Mouse (Mus musculus) midbrain, embryonic 16.5 days (tissue): ENCODE data around the gene Pik3r6. TPM values are rescaled to one million over a fixed set of nuclear protein-coding genes. Genes with fewer than 3 reads are reported as not detected.

Experiments
- ATAC-seq: fragments of 200-750 bp; cut with Nextera tagmentation; 2 replicates; pipeline ENCODE4 v1.8.0; 2017; ENCODE audit warnings: moderate TSS enrichment
- H3K27ac ChIP-seq: fragments of 300-500 bp; sonication (generic); 2 replicates; pipeline ENCODE4 v1.5.1; 2014; ENCODE audit warnings: mild to moderate bottlenecking, low read length, mixed read lengths
- H3K27me3 ChIP-seq: fragments of 300-500 bp; sonication (generic); 2 replicates; pipeline ENCODE4 v1.6.1; 2014; ENCODE audit warnings: low read depth, low read length, mixed read lengths; ENCODE audit not compliant: control insufficient read depth, insufficient read depth
- H3K36me3 ChIP-seq: fragments of 300-500 bp; sonication (generic); 2 replicates; pipeline ENCODE4 v1.6.1; 2014; ENCODE audit warnings: mild to moderate bottlenecking, low read length, moderate library complexity, mixed read lengths; ENCODE audit not compliant: control insufficient read depth, insufficient read depth
- H3K4me1 ChIP-seq: fragments of 300-500 bp; sonication (generic); 2 replicates; pipeline ENCODE4 v1.6.1; 2014; ENCODE audit warnings: mild to moderate bottlenecking, low read length, mixed read lengths; ENCODE audit not compliant: control insufficient read depth, insufficient read depth
- H3K4me2 ChIP-seq: fragments of 300-500 bp; sonication (generic); 2 replicates; pipeline ENCODE4 v1.6.1; 2014; ENCODE audit warnings: mild to moderate bottlenecking, low read length, mixed read lengths
- H3K4me3 ChIP-seq: fragments of 300-500 bp; sonication (generic); 2 replicates; pipeline ENCODE4 v1.5.1; 2014; ENCODE audit warnings: low read depth, mild to moderate bottlenecking, low read length, moderate library complexity, mixed read lengths
- H3K9ac ChIP-seq: fragments of 300-500 bp; sonication (generic); 2 replicates; pipeline ENCODE4 v1.6.1; 2014; ENCODE audit warnings: low read depth, low read length, mixed read lengths
- H3K9me3 ChIP-seq: fragments of 300-500 bp; sonication (generic); replicated peaks from 2 replicates; pipeline ENCODE4 v1.6.1; 2014; ENCODE audit warnings: mild to moderate bottlenecking, low read length, mixed read lengths; ENCODE audit not compliant: control insufficient read depth, poor library complexity, severe bottlenecking
- WGBS: fragments of 180-500 bp; shearing (Covaris S2); extraction: QIAGEN DNeasy Blood & Tissue Kit; methylation state at CpG from one replicate; pipeline ENCODE4 v1.1.7; 2014; 5-methylcytosine and 5-hydroxymethylcytosine counted together
- polyA plus RNA-seq: library from polyadenylated mRNA; unstranded; fragments of >200 nt; fragmentation: Nextera tagmentation; extraction: Ambion mirVana; gene quantifications from 2 replicates; pipeline ENCODE4 v1.2.1, GENCODE M21; 2015

Gene Pik3r6
- polyA plus RNA-seq, 1 experiment from 2014 or later: 2.5 TPM

DNA sequence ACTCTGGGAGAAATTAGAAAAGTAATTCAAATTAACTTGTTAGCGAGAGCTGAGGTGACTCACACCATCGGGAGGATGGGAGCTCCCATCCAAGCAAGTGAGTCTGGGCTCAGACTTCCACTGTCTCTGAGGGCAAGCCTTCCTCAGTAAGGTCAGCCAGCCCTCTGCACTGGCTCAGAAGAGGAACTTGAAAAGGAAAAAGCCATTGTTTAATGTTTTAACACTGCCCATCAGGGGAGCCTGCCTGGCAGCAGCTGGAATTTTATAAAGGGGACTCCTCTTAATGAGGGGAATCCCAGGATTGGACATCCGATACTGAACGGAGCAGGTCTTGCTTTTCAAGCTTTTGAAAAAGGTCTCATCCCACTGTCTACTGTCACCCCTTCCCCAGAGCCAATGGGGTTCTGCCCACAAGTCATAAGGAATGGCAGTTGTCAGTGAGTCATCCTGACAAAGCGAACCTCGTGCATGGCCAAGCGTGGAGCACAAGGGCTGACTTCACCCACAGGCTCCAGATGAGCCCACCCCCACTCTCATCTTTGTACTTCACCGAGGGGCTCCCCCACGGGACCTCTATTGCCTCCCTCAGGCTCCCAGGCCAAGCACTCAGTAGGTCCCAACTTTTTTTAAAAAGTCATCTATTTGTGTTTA is 34.7 kb upstream of the Pik3r6 start:
- ATAC-seq: no peak
- H3K4me1 ChIP-seq: no peaks in the 10 kb centered on the region
- 50% methylated on average over 9 of the region's 9 CpGs for WGBS

DNA sequence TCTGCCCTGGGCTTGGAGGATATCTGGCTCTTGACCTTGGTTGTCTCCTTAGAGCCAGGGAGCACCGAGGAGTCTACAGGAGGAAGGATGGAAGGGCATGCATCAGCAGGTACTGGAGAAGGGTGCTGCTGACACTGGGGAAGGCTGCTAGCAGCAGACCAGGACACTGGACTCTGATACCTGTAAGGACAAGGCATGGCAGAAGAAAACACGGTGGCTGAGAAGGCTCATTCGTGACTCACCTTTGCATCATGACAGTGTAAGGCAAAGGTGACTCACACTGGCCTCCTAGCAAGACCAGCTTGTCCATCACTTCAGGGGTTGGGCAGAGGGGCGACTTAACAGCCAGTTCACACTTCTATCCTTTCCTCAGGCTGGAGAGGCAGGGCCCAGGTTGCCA is 33.9 kb upstream of the Pik3r6 start:
- ATAC-seq: no peak
- no peak overlapping the region for H3K27ac ChIP-seq
- no peaks in the 10 kb centered on the region for H3K27me3 ChIP-seq
- H3K9ac ChIP-seq: no peak overlapping the region
- H3K9me3 ChIP-seq: no peaks in the 10 kb centered on the region
- no peaks in the 10 kb centered on the region for H3K4me1 ChIP-seq
- 91% methylated on average over 4 of the region's 4 CpGs for WGBS
- H3K36me3 ChIP-seq: no peaks in the 10 kb centered on the region
- H3K4me2 ChIP-seq: no peak overlapping the region
- no peak overlapping the region for H3K4me3 ChIP-seq

More for the DNA sequence above, 34.7 kb upstream of the Pik3r6 start:
- Histone ChIP-seq H3K9ac (no peak overlapping the region), H3K27ac (no peak overlapping the region), H3K4me2 (no peak overlapping the region), H3K9me3 (no peaks in the 10 kb centered on the region), H3K27me3 (no peaks in the 10 kb centered on the region), H3K36me3 (no peaks in the 10 kb centered on the region), H3K4me3 (no peak overlapping the region)

DNA sequence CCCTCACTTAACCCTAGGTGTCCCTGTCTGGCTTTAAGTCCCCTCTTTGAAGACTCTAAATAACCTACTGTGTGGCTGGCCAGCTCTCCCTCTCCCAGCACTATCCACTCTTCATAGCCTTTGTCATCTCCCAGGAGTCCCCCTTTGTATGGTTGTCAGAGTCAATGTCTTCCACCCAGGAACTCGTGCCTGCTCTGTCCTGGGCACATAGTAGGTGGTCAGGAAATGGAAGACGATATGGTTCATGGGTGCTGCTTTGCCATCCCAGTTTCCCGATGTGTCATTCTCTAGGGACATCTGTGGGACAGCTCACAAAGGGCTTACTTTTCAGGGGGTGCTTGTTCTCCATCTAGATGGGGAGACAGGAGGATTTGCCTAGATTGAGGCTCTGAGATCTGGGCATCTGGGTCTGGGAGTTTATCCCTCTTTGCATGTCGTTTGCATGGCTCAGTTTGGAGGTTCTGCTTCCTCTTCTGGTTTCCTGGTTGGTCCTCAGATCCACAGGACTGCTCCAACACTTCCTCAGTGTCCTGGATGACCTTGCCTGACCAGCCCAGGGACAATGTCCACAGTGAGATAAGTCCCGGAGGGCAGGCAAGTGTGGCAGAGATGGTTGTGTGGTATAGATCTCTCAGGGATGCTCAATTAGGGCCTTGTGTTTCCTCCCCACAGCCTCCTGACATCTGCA is 30.5 kb upstream of the Pik3r6 start:
- Histone ChIP-seq H3K9me3 (no peaks in the 10 kb centered on the region), H3K9ac (no peak overlapping the region), H3K27me3 (no peaks in the 10 kb centered on the region), H3K4me2 (no peak overlapping the region), H3K4me1 (no peaks in the 10 kb centered on the region), H3K27ac (no peak overlapping the region), H3K4me3 (no peak overlapping the region), H3K36me3 (no peaks in the 10 kb centered on the region)
- ATAC-seq: no peak
- WGBS: 83% methylated on average over 5 of the region's 5 CpGs

DNA sequence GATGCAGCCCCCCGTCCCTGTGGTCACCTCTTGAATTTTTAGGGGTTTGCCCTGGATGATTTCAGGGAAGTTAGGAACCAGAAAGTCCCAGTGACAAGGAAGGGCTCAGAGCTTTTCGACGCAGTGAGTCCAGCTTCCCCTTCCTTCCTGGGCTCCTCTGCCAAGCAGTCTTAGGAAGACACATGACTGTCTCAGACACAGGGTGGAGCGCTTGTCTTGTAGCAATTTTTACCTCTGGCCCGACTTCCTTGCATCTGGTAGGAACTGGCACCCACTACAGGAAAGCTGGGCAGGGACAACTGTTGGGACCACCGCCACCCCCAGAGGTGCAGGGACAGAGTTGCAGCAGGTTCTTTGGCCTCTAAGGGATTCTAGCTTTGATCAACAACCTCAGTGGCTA is 28.2 kb upstream of the Pik3r6 start:
- Histone ChIP-seq H3K27ac (no peak overlapping the region), H3K4me1 (no peaks in the 10 kb centered on the region), H3K9me3 (no peaks in the 10 kb centered on the region), H3K9ac (no peak overlapping the region), H3K36me3 (no peaks in the 10 kb centered on the region), H3K4me2 (no peak overlapping the region), H3K27me3 (no peaks in the 10 kb centered on the region), H3K4me3 (no peak overlapping the region)
- ATAC-seq: no peak
- WGBS: 87% methylated on average over 6 of the region's 6 CpGs

DNA sequence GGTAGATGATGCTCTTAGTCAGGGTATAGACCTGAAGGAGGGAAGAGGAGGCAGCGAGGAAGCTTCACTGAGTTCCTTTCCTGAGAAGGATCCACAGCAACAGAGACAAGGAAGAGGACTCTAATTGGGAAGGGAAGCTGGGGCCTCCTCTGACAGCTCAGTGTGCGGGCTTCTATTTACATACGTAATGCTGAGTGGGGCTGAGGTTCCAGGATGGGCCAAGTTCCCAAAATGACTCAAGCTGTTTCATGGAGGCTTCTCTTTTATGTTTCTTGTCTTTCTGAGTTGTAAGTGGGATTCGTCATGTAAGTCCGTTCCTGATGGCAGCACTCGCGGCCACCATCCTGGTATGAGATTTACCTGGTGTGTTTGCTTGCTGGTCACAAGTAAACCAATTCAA is 27.1 kb upstream of the Pik3r6 start:
- Histone ChIP-seq H3K36me3 (no peaks in the 10 kb centered on the region), H3K9me3 (no peaks in the 10 kb centered on the region), H3K9ac (no peak overlapping the region), H3K4me2 (no peak overlapping the region), H3K27me3 (no peaks in the 10 kb centered on the region), H3K4me3 (no peak overlapping the region), H3K4me1 (no peaks in the 10 kb centered on the region), H3K27ac (no peak overlapping the region)
- no peak for ATAC-seq
- WGBS: 88% methylated on average over 7 of the region's 7 CpGs

DNA sequence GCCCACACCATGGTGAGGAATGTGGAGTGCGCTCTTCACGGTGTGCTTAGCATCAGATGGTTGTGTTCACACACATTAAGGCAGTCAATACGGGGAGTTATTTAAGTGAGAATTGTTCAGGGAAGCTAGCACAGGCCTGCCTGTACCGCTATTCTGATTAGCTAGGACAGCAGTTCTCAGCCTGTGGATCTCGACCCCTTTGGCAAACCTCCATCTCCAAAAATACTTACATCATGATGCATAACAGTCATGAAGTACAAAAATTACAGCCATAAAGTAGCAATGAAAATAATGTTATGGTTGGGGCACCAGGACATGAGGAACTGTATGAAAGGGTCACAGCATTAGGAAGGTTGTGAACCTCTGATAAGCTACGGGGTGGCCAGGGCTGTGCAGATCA is 25.2 kb upstream of the Pik3r6 start:
- H3K27me3 ChIP-seq: no peaks in the 10 kb centered on the region
- H3K4me3 ChIP-seq: no peak overlapping the region
- no peaks in the 10 kb centered on the region for H3K9me3 ChIP-seq
- no peak overlapping the region for H3K27ac ChIP-seq
- H3K9ac ChIP-seq: no peak overlapping the region
- WGBS: 88% methylated on average over 6 of the region's 6 CpGs
- no peaks in the 10 kb centered on the region for H3K36me3 ChIP-seq
- ATAC-seq: no peak
- no peak overlapping the region for H3K4me2 ChIP-seq
- no peaks in the 10 kb centered on the region for H3K4me1 ChIP-seq

DNA sequence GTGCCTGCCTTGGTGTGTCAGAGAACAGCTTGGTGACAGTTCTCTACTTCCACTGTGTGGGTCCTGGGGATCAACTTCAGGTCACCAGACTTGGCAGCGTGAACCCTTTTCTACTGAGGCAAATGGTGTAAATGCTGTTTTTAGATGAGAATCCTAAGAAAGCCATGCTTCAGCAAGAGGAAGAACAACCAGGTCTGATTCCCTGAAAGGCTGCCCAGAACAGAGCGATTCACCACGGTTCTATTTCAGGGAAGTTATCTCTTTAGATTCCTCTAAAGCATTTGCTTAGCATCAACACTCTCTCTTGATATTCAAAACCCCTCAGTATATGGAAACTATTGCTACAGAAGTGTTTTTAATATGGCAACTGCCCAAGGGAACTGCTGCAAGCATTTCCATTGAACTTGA is 24.2 kb upstream of the Pik3r6 start:
- Histone ChIP-seq H3K36me3 (no peaks in the 10 kb centered on the region), H3K4me3 (no peak overlapping the region), H3K27me3 (no peaks in the 10 kb centered on the region), H3K27ac (no peak overlapping the region), H3K9me3 (no peaks in the 10 kb centered on the region), H3K4me1 (no peaks in the 10 kb centered on the region), H3K9ac (no peak overlapping the region), H3K4me2 (no peak overlapping the region)
- ATAC-seq: no peak
- WGBS: 88% methylated on average over 3 of the region's 3 CpGs

DNA sequence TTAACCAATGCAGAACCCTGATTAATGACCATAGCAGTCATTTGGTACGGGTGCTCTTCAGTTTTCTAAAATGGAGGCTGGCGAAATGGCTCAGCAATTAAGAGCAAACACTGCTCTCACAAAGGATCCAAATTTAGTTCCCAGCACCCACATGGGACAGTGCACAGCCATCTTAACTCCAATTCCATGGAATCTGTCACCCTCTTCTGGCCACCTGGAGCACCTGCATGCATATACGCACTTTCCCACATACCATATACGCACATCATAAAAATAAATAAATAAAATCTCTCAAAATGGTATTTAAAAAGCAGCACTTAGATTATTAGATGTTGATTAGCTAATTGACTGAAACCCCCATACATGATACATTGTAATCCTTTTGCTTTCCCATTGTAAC is 22.2 kb upstream of the Pik3r6 start:
- Histone ChIP-seq H3K9me3 (no peaks in the 10 kb centered on the region), H3K27me3 (no peaks in the 10 kb centered on the region), H3K4me1 (no peaks in the 10 kb centered on the region), H3K9ac (no peak overlapping the region), H3K4me3 (no peak overlapping the region), H3K36me3 (no peaks in the 10 kb centered on the region), H3K4me2 (no peak overlapping the region), H3K27ac (no peak overlapping the region)
- 97% methylated on average over 4 of the region's 4 CpGs for WGBS
- ATAC-seq: no peak

DNA sequence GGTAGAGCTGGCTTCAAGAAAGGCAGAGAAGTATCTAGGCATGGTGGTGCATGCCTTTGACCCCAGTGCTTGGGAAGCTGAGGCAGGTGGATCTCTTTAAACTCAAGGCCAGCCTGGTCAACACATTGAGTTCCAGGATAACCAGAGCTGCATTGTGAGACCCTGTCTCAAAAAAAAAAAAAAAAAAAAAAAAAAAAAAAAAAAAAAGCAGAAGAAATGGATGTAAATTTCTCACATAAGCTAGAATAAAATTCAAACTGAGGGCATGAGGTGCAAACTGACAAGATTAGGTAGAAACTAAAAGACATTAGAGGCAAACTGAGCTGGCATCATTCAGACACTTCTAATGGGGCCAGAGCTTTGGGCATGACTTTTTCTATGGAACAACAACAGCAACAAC is 20.8 kb upstream of the Pik3r6 start:
- no peaks in the 10 kb centered on the region for H3K4me1 ChIP-seq
- no peak overlapping the region for H3K4me3 ChIP-seq
- H3K27ac ChIP-seq: no peak overlapping the region
- H3K36me3 ChIP-seq: no peaks in the 10 kb centered on the region
- no peak overlapping the region for H3K9ac ChIP-seq
- no peaks in the 10 kb centered on the region for H3K9me3 ChIP-seq
- ATAC-seq: no peak
- H3K4me2 ChIP-seq: no peak overlapping the region
- H3K27me3 ChIP-seq: no peaks in the 10 kb centered on the region
